Mouse (Mus musculus): ENCODE data around the gene Magt1.
"Not testable (repeated sequence)": the region's sequence is repeated elsewhere in the genome, so short reads cannot be mapped to it uniquely, and the experiment has no call there.

Magt1 gene

DNA sequence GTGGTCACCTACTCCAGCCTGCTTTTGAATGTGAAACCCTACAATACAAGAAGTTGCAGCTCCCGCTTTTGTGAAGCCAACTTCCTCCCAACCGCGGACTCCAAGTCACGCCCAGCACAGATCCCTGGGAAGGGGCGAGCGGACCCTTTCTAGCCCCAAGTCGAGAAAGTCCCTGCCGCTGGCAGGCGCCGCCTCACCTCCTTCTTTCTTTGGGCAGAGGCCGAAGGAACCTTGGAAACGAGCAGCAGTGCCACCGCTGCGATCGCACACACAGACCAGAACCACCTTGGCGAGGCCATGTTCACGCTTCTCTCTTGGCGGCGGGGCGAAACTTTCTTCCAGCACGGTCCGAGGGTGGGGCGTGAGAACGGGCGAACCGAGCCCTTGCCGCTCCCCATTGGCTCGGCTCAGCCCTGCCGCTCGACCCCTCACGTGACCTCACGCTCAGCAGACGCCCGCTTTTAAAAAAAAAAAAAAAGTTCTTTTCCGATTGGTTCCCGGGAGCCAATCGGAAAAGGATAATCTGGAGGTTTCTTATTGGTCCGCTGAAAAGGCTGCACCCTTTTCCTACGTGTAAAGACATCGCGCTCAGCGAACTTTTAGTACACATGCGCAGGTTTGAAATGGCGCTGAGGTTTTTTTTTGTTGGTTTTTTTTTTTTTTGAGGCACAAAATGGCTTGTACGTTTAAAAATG lies at the start of gene Magt1:
Gene Magt1 (minus strand): TSS at position 442 of the 695 bp plus-strand sequence.
- DNase-seq (ENCODE audit: low read depth, low spot score) = peak; percentile 73

DNA sequence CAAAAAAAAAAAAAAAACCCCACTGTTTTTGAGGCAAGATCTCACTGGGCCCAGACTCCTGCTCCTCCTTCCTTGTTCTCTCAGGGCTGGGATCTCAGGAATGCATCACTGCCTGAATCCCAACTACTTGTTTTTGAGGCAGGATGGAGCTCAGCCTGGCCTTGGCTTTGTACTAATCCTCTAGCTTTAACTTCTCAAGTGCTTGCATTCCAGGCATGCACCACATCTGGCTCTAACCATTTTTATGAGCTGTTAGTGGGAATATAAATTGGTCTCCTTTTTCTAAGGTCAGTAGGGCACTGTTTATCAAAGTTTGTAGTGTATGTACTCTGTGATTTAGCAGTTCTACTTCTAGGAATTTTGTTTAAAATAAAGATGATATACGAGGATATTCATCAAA lies 36.5 kb upstream of the Magt1 start:
- DNase-seq (ENCODE audit: low read depth, low spot score) = no peak

DNA sequence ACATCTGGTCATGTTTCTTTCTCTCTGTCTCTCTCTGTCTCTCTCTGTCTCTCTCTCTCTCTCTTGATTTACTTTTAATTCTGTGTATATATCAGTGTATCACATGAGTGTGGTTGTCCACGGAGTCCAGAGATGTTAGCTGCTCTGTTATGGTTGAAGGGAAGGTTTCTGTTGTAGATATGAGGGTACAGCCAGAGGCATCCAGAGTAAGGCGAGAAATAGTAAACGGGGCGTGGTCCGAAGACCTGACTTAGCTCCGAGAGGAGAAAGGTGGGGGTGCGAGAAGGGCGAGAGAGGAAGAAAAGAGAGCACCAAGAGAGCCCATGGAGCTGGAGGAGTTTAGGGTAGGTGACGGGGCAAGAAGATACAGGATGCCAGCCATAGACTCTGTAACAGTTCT lies 34.2 kb upstream of the Magt1 start:
- DNase-seq (ENCODE audit: low read depth, low spot score) = no peak

DNA sequence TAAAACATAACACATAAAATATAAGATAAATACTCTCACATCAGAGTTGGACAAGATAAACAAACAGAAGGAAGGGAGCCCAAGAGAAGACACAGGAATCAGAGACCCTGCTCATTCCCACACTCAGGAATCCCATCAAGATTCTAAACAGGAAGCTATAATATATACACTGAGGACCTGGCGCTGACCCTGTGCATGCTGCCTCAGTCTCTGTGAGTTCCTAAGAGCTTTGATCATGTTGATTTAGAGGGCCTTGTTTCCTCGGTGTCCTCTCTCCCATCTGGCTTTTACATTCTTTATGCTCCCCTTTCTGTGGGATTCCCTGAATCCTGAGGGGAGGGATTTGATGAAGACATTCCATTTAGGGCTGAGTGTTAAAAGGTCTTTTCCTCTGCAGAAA lies 33.7 kb upstream of the Magt1 start:
- DNase-seq (ENCODE audit: low read depth, low spot score) = no peak

DNA sequence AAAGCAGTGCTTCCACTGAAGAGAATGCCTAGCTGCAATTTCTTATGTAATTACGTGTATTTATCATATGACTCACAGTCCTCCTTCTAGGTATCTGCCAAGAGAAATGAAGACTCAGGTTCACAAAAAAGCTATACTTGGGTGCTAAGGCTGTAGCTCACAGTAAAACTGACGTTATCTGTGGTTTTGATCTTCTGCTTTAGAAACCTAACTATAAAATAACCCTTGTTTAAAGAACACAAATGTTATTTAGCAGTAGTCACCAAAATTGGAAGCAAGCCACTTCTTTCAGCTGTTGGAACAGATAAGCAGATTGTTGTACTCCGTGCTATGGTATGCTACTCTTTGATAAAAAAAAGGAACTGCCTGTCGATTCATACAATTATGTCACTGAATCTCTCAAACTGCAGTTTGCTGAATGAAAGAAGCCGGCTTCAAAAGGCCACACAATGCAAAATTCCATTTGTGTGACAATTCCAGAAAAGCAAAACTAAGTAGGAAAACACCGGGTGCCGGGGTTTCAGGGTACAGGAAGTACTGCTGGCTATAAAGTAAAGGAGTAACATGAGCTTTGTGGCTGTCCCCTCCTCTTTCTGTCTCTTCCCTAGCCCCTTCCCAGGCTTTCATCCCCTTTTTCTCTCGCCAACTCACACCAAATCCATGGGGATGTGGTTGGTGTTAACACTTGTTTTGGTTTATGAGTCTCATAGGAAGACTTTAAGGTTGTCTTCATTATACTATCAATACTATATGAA lies 32.3 kb upstream of the Magt1 start:
- DNase-seq (ENCODE audit: low read depth, low spot score) = no peak

DNA sequence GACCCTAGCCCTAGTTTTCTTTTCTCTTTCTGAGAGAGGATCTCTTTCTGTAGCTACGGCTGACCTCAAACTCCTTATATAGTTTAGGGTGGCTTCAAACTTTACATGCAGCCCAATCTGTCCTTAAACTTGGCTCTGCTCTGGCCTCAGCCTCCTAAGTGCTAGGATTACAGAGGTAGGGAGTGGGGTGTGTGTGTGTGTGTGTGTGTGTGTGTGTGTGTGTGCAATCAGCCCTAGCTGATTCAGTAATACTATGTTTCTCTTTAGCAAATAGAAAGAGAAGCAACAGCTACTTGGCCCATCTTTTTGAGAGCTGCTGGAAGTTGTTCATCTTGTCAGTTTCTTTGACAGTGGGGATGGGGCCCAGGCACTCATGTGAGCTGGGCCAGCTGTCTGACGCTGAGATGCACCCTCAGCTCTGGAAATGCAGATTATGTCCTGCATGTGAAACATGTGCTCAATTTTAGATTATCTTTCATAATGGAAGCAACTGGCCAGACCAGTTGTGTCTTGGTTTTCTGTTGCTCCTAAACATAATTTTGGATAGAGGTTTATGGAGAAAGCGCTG lies 25.6 kb upstream of the Magt1 start:
- DNase-seq (ENCODE audit: low read depth, low spot score) = no peak

DNA sequence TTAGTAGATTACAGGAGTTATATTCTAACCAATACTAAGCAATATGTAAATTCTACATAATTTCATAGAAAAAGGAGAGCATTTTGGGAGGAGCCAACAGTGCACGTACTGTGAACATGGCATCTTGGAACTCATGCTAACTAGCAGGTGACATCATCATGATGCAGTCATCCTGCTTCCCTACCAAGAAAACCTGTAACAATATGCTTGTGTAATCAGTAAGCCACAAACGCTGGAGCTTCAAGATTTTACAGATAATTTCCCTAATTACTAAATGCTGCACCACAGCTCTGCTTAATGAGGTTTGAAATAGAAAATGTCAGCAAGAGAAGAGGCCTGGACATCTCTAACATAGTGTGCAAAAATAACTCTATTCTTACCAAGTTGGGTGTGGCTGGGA lies 24.0 kb upstream of the Magt1 start:
- DNase-seq (ENCODE audit: low read depth, low spot score) = no peak

DNA sequence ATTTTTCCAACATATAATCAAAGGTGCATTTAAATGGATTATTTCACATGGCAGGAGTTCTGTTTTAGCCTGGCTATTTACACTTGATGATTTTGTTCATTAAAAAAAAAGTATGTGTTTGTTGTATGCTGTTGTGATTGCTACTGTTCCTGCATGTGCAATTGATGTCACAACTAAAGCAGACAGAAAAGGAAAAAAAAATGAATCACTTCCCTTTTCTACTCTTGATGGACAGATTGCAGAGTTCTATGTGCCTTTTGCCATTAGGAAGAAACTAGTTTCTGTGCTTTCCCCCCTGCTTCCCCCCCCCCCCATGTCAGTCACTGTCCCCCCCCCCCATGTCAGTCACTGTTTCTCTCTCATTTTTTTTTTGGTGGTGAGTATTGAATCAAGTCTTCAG lies 19.4 kb upstream of the Magt1 start:
- DNase-seq (ENCODE audit: low read depth, low spot score) = no peak

DNA sequence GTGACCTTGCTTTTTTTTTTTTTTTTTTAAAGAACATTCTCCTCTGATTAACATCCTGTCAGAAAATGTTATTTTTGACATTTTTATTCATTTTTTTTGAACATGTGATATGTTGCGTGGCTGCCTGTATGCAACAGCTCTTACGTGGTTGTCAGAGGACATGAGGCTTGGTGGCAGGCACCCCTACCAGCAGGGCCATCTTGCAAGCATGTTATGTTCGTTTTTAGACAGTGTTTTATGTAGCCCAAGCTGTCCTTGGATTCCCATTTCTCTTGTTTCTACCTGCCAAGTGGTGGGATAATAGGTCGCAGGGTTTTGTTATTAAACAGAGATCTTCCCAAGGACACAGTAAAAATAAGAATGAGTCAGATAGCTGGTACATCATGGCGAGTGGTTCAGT lies 18.5 kb upstream of the Magt1 start:
- DNase-seq (ENCODE audit: low read depth, low spot score) = no peak

DNA sequence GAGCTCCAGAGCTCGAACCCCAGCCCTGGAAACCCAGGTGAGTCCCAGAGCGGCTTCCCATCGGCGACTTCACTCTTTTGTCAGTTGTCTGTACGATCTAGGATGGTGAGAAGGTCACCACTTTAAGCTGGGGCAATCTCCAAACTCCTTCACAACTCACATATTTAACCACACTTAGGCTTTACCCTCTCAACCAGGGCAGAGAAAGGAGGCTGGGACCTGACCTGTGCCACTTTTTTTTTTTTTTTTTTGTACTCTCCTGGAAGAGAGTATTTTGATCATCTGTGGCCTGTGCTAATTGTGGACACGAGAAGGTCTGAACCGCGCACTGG lies 15.6 kb upstream of the Magt1 start:
- DNase-seq (ENCODE audit: low read depth, low spot score) = no peak

DNA sequence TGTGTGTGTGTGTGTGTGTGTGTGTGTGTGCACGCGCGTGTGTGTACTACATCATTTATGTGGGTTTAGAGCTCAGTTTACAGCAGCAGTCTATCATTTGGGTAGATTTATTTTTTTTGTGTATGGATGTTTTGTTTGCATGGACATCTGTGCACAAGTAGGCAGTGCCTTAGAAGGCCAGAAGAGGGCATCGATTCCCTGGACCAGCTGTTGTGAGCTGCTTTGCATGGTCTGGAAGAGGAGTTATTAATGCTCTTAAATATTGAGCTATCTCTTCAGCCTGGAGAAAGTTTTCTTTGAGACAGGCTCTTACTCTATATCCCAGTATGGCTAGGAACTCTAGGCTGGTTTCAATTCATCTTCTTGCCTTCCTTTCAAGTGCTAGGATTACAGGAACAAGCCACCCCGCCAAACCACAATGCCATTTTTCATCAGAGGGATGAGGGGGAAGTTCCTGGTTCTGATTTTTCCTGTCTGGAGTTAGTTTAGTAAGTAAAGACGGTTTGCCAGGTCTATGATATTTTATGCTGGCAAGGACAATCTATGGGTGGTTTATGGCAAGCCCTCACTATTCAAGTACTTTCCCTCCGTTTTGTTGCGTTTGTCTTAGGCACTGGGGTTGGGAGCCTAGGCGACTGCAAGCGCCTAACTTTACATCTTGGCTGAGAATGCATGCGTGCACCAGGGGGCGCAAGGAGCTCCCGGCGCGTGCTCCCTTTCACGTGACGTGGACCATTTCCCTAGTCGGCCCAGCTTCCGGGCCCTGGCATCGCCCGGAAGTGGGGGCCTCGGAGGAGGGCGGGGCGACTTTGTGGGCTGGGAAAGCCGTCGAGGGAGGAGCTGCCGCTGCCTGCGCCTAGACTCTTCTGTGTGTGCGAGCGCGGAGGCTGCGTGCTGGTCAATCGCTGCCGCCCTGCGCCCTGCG lies 15.0 kb upstream of the Magt1 start, which contains the start of gene Atp7a:
Gene Atp7a (plus strand): TSS at position 859 of the 925 bp plus-strand sequence.
- peak; percentile 80 for DNase-seq (ENCODE audit: low read depth, low spot score)

DNA sequence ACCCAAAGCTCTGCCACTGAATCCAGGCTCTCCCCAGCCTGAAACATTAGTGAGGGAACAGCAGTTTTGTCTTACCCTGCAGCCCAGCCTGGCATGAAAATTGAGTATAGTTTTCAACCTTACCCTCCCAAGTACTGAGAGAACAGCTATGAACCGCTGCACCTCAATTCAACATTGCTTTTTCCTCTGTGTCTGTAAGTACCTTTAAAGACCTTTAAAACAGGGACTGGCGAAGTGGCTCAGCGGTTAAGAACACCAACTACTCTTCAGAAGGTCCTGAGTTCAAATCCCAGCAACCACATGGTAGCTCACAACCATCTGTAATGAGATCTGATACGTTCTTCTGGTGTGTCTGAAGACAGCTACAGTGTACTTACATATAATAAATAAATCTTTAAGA lies 5.8 kb upstream of the Magt1 start:
- DNase-seq (ENCODE audit: low read depth, low spot score) = no peak

DNA sequence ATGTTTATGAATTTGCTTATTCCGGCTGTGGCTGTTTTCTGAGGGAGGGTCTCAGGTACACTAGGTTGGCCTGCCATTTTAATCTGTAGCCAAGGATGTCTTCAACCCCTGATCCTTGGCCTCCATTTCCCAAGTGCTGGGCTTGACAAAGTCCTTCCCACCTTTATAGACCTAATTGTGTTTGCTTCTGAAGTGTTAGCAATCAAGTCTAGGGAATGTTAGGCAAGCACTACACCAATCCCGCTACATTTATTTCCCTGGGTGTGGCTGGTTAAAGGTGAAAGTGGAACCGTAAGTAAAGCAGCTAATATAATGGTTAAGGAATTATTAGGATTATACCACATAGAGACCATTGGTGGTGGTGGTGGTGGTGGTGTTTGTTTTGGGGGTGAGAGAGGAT lies 5.4 kb upstream of the Magt1 start:
- DNase-seq (ENCODE audit: low read depth, low spot score) = no peak

DNA sequence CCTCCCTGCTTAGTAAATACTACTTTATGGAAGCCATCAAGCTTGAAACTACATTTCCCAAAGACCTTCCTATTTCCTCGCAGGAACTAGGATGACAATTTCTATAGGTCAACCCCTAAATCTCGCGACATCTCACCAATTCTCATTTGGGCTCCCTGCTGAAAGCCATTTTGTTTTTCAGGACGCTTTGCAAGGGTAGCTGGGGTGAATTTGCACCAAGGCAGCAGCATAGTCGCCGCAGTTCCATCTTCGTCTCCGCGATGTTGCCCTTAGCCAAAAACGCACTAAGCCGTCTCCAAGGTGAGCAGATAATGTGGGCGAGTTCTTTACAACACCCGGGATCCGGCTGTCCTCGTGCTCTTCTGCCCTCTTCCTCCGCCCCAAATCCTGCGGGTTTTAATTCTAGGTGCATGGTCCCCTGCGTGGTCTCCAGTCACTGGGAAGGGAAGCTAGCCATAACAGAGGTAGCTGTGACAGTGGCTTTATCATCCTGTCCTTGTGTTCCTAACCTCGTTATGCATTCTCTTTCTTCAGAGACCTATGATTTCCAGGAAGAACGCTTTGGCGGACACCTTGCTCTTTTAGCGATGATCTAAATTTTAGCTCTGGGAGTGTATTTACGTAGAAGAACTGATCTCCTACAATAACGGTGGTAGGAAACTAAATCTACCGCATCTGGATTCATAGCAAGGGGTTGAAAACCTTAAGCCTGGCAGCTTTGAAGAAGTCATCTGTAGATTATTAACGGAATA lies 4.0 kb upstream of the Magt1 start, which contains the start of gene Cox7b:
Gene Cox7b (plus strand): TSS at position 130 of the 752 bp plus-strand sequence.
- peak; percentile 77 for DNase-seq (ENCODE audit: low read depth, low spot score)

DNA sequence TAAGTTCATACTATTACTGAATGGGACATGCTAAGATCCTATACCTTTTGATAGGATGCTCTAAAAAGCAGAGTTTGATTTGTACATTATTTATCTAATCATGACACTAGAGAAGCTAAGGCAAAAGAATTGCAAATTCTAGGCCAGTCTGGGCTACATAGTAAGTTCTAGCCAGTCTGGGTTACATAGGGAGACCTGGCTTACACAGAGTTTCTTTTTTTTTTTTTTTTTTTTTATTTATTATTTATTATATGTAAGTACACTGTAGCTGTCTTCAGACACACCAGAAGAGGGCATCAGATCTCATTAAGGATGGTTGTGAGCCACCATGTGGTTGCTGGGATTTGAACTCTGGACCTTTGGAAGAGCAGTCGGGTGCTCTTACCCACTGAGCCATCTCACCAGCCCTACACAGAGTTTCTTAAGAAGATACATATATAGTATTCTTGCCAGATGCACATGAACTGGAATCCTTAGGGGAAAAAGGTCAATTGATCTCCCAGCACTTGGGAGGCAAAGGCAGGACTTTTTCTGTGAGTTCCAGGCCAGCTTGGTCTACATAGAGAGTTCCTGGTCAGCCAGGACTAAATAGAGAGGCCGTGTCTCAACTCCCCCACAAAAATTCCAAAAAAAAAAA lies 3.2 kb upstream of the Magt1 start:
- DNase-seq (ENCODE audit: low read depth, low spot score) = not testable (repeated sequence)

DNA sequence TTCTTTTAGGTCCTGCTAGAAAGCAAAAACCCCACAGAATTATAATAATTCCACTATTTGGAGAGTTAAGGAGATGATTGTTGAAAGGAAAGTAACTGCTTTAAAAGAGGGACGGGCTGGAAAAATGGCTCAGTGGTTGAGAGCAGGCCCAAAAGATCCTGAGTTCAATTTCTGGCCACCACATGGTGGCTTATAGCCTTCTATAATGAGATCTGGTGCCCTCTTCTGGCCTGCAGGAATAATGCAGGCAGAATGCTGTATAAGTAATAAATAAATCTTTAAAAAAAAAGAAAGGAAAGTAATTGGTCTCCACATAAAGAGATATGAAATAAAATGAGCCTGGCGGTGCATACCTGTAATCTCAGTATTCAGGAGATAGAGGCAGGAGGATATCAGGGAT lies 1.5 kb upstream of the Magt1 start:
- no peak for DNase-seq (ENCODE audit: low read depth, low spot score)

DNA sequence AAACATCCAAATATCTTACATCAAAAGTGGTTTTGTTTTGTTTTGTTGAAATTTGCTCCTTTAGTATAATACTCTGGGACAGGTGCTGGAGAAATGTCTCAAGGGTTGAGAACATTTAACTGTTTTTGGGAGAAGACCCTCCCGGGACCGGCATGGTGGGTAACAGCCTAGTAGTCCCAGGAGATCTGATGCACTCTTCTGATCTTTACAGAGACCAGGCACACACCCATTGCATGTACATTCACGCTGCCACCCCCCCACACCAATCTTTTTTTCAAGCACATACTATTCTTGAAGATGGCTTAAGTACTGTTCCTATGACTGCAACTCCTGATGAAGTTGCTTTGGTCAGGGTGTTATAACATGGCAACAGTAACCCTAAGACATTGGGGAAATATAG lies 853 bp upstream of the Magt1 start:
- DNase-seq (ENCODE audit: low read depth, low spot score) = no peak

DNA sequence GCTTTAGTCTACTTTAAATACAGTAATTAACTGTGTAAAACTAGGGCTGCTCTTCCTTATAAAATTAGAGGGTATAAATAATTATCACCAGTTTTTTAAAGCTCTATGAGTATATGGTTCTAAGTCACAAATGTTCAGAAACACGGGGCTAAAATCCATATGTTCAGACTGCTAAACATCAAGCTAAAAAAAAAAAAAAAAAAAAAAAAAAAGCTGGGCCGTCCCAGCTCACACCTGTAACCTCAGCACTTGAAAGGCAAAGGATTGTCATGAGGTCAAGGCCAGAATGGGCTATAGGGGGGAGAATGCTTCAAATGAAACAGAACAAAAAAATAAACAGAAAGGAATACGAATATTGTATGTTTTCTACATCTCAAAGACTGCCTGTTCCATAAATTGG lies 944 bp downstream of the Magt1 start:
- DNase-seq (ENCODE audit: low read depth, low spot score) = no peak

DNA sequence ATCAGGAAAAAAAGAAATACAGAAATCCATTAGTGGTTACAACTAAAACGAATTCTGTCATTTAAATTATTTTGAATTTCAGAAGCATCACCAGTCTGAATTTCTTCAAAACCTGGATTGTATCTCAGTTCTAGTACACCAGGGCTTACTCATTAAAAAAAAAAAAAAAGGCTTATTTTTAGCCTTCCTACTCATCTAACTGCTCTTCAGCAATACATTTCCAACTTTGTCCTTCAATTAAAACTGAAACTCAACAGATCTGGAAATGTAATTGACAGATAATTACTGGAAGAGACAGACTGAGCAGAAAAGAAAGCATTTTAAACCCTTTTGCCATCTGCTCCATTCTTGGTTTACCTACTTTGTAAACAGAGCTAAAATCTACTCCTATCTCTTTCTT lies 10.1 kb downstream of the Magt1 start:
- DNase-seq (ENCODE audit: low read depth, low spot score) = no peak

DNA sequence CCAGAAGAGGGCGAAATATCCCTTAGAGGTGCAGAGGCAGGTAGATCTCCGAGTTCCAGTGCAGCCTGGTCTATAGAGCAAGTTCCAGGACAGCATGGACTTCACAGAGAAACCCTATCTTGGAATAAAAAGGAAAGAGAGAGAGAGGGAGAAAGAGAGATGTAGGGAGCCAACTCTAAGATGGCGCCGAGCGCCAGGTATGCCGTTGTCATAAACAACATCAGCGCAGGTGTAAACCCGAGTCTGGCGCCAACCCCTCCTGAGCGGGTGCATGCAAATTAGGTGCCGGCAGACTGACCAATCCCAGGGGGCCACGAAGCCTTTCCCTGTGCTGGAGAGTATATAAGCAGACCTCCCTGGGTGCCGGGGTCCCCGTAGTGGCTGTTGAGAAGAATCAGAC lies 54.6 kb downstream of the Magt1 start:
- not testable (repeated sequence) for DNase-seq (ENCODE audit: low read depth, low spot score)

DNA sequence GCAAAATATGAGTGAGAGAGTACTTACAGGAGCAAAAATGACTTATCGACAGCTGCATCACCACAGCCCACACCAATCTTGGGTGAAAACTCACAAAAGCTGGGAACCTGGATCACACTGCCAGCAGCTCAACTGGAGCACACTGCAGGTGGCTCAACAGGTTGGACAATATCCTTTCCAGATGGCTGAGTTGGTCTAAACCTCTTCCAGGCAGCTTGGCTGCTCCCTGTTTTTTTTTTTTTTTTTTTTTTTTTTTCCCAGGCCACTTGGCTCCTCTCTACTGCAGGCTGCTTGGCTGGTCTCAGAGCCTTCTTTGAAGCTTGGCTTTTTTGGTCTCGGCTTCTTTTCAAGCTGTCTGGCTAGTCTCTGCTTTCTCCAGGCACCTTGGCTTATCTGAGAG lies 57.7 kb downstream of the Magt1 start:
- DNase-seq (ENCODE audit: low read depth, low spot score) = no peak

Measured in retina, postnatal 7 days (tissue).